Mouse (Mus musculus) adrenal gland, adult (tissue): ENCODE results near the gene Atp5g1.
A peak's percentile ranks its signal among the peaks of the same experiment; 100 is the strongest.
"Not testable (repeated sequence)": the region's sequence is repeated elsewhere in the genome, so short reads cannot be mapped to it uniquely, and the experiment has no call there.

Experiments used
- DNase-seq, 2 experiments: peaks; one replicate each; pipeline ENCODE4 v3.0.0; 2022 to 2023; ENCODE audit warnings: low spot score in 1 of 2; ENCODE audit not compliant: inconsistent age in 2 of 2

Gene Atp5g1

DNA sequence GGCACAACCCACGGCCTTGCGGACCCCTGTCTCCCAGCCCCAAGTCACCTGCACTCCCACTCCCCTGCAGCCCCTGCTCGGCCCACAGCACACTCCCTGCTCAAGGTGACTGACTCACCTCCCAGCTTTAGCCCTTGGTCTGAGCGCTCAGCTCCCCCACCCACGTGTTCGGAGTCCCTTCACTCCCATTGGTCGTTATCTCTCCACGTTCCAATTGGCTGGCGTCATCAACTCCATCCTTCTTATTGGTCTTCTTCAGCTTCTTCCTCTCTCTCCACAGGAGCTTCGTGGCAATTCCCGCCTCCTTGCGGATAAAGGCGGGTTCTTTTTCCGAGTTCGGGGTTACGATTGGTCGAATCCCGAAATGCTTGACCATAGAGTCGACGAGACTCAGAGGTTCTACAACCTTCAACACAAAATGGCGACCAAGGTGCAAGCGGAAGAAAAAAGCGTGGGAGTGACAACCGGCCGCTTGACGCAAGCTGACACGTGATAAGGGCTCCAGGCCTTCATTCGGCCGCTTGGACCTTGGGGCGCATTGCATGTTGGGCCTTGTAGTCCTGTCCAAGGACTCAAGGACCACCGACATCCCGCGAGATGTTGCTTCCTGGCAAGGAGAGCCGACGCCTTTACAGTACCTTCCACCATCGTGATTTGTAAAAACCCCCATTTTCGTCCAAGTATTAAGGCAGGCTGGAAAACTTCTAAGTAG is at the start of gene Atp5g1:
Gene Atp5g1 (minus strand): TSS at position 162 of the 712 bp plus-strand sequence.
- peak; percentile 99 to 100 for DNase-seq

GRCm38 (mm10) chr11:96124052-96124914 is 48.8 kb upstream of the Atp5g1 start:
- peak; percentile 55 to 75 for DNase-seq

GRCm38 (mm10) chr11:96122806-96123205 is 47.3 kb upstream of the Atp5g1 start:
- peak in 1 of 2 experiments; percentile 27 for DNase-seq

DNA sequence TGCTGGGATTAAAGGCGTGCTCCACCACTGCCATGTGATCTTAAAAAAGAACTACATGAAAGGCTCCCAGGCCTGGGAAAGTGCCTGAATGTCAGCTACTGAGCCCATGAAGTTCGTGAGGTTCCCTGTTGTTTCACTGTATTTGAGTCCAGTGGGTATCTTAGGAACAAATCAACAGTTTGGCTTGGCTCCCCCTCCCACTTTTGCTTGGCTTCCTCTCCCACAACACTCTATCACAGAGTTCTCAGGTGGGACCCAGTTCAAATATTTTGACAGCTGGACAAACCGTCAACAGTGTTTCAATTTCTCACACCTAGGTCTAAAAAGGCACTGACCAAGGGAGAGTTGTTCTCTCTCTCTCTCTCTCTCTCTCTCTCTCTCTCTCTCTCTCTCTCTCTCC is 43.9 kb upstream of the Atp5g1 start:
- no peak for DNase-seq

DNA sequence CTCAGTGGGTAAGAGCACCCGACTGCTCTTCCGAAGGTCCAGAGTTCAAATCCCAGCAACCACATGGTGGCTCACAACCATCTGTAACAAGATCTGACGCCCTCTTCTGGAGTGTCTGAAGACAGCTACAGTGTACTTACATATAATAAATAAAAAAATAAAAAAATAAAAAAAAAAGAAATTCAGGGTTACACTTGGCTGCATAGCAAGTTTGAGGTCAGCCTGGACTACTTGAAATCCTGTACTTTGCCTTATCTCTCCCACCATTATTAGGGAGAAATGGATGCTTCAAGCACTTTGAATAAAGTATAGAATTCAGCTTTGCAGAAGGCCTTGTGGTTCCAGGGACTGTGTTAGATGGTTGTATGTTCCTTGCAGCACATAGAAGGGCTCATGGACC is 41.5 kb upstream of the Atp5g1 start:
- not testable (repeated sequence) for DNase-seq

DNA sequence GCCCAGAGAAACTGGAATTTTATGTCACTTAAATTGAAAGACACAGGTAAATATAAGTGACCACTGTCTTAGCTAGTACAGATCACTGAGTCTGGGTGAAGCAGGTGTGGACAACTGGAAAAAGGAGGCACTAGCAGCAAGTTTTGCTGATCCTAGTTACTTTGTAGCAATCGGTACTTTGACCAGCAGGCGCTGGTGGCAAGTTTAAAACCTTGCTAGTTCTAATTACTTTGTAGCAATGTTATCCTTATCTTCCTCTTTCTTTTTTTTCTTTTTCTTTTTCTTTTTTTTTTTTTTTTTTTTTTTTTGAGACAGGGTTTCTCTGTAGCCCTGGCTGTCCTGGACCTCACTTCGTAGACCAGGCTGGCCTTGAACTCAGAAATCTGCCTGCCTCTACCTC is 40.6 kb upstream of the Atp5g1 start:
- no peak for DNase-seq

DNA sequence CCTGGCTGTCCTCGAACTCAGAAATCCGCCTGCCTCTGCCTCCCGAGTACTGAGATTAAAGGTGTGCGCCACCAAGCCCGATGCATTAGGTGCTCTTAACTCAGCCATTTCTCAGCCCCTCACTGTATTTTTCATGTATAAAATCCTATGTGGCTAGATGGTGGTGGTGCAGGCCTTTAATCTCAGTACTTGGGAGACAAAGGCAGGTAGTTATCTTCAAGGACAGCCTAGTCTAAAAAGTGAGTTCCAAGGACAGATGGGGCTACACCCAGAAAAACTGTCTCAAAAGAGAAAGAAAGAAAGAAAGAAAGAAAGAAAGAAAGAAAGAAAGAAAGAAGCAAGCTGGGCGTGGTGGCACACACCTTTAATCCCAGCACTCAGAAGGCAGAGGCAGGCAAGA is 39.9 kb upstream of the Atp5g1 start:
- no peak for DNase-seq

- no peak for DNase-seq
These were observed 38.6 kb upstream of the Atp5g1 start for GRCm38 (mm10) chr11:96114077-96114476.

DNA sequence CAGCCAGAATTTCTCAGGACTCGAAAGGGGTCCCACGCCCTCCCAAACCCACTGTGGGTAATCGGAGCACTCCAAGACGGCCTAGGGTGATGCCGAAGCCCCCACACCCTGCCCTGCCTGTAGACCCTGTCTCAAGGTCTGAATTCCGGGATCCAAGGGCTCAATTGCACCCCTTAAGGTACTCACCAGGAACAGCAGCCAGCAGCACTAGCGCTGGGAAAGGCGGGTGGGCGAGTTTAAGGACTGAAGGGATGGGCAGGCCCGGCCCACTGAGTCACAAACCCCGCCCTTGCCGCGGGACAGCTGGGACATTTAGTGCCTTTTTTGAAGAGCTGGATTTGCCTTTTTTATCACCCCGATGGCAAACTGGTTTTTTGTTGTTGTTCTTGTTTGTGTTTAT is 36.3 kb upstream of the Atp5g1 start, which contains the start of gene Calcoco2:
Gene Calcoco2 (minus strand): TSS at position 214 of the 400 bp plus-strand sequence.
- DNase-seq, result no peak

- not testable (repeated sequence) for DNase-seq
These were observed 35.5 kb upstream of the Atp5g1 start for GRCm38 (mm10) chr11:96110950-96111349.

GRCm38 (mm10) chr11:96108376-96108775 is 32.9 kb upstream of the Atp5g1 start:
- no peak for DNase-seq

DNA sequence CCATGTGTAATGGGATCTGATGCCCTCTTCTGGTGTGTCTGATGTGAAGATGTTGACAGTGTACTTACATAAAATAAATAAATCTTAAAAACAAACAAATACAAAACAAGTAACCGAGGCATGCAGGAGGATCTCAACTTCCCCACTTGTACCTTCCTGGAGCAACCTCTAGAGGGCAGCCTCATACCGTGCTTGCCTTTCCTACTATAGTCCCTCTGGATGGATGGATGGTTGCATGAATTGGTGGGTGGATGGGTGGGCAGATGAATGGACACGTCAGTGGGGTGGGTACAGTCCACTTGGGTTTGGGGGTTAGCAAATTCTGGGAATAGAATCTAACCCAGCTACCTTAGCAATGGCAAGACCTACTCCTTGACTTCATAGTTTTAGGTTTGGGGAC is 17.9 kb upstream of the Atp5g1 start:
- peak; percentile 58 to 82 for DNase-seq

DNA sequence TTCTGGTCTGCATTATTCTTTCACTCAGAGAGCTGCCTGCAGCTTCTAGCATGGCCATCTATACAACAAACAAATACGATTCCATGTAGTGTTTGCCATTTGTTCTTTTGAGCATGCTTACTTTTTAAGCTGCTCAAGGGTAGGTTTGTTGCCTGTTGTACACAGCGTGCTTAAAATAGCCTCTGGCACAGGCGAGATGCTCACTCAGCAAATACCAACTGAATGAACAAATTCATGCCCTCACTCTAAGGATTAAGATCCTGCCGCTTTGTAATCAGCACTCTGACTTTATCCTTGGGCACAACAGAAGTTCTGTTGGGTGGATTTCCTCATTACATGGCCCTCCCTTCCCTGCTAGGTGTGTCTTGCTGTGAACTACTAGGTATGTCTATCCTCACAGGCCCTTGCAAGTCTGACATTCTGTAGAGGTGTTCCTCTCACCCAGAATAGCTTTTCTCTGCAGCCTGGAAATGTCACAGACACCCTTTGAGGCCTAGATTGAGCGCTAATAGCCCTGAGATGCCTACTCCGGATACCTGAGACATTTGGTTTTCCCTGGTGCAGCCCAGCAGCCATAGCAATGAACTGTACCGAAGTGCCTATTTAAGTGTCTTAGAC is 17.3 kb upstream of the Atp5g1 start:
- DNase-seq, result no peak

DNA sequence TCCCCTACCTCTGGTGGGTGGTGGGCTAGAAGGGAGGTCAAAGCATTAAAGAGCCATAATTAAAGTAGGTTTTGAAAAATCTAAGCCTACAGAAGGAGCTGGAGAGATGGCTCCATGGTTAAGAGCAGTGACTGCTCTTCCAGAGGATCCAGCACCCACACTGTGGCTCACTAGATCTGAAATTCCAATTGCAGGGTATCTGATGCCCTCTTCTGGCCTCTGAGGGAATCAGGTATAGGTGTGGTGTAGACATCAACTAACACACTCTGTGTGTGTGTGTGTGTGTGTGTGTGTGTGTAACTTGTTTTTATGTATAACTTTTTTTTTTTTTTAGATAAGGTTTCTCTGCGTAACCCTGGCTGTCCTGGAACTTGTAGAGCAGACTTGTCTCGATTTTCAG is 15.6 kb upstream of the Atp5g1 start:
- DNase-seq, result peak in 1 of 2 experiments; percentile 65

GRCm38 (mm10) chr11:96087981-96088380 is 12.5 kb upstream of the Atp5g1 start:
- no peak for DNase-seq

DNA sequence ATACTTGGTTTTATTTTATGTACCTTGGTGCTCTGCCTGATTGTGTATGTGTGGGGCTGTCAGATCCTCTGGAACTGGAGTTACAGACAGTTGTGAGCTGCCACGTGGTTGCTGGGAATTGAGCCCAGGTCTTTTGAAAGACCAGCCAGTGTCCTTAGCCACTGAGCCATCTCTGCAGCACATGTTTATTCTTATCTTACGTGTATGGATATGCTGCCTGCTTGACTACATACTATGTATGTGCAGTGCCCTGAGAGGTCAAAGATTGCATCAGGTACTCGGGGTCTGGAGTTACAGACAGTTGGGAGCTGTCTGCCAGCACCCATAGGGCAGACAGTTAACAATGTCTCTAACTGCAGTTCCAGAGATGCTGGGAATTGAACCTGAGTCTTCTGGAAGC is 7.2 kb upstream of the Atp5g1 start:
- DNase-seq, result peak in 1 of 2 experiments; percentile 36

DNA sequence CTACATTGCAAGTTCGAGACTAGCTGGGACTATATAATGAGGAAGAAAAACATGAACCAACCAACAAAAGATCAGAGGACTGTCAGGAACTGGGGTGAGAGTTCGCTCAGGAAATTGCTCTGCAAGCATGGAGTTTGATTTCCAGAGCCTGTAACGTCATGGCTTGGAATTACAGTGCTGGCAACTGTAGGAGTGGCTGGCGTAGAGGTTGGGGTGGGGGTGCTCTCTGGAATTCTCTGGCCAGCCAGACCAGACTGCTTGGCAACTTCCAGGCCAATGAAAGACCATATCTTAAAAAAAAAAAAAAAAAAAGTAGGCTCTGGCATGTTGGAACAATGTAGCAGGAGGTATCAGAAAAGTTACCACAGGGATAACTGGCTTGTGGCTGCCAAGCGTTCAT is 5.3 kb upstream of the Atp5g1 start:
- DNase-seq, result no peak

DNA sequence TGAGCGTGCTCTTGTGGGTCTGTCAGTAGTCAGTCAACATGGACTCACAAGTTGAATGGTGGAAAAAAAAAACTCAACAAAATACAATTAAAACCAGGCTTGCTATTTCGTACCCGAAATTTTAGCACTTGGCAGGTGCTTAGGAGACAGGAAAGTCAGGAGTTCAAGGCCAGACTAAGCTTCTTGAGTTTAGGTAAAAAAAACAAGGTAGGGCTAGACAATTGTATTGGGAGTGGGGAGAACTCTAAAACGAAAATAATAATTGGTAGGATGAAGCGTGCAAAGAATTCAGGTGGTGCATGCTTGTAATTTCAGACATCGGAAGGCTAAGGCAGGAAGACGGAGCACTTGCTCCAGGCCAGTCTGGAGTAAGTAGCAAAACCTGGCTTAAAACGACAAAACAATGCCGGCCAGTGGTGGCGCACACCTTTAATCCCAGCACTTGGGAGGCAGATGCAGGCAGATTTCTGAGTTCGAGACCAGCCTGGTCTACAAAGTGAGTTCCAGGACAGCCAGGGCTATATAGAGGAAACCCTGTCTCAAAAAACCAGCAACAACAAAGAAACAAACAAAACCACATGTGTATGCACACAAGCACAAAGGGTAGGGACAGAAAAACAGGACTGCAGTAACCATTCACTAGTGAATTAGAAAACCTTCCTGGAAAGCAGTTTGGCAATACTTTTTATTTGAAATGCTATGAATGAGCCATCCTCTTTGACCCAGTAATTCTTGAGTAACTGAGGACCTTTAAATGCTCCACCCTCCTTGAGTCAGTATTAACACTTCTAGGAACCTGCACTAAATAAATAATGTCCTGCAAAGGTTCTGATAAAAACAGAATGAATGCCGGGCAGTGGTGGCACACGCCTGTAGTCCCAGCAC is 993 bp upstream of the Atp5g1 start:
- peak; percentile 29 to 73 for DNase-seq

DNA sequence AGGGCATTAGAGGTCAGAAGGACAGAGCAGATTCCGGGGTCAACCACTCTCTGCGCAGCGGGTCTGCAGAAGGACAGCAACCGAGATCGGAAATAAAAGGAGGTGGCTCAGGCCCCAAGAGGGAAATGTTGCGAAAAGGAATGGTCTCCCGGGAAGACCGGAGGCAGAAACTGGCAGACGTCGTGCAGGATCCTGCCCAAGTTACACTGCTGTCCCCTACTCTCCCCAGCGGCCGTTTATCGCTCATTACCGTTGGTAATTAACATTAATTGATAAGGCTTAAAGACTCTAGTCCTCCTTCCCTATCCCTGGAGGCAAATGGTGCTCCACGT is 327 bp downstream of the Atp5g1 start:
- no peak for DNase-seq

- peak; percentile 28 to 73 for DNase-seq
These were observed 906 bp downstream of the Atp5g1 start for GRCm38 (mm10) chr11:96074351-96075176.
